Mouse (Mus musculus) cerebellum, adult 2 months (tissue): ENCODE results near the gene Gm49325. TPM values are rescaled to one million over a fixed set of nuclear protein-coding genes. Genes with fewer than 3 reads are reported as not detected.

Experiments used
- DNase-seq, 2 experiments: peaks; one replicate each; pipeline ENCODE4 v3.0.0; 2021
- H3K27ac ChIP-seq: fragments of 200-500 bp; 2 replicates; pipeline ENCODE4 v1.5.1; 2012; ENCODE audit warnings: low read length, control low read depth, inconsistent platforms; ENCODE audit not compliant: insufficient read depth
- H3K27me3 ChIP-seq: fragments of 200-500 bp; 2 replicates; pipeline ENCODE4 v1.6.1; 2012; ENCODE audit warnings: inconsistent platforms, mild to moderate bottlenecking, low read length, moderate library complexity; ENCODE audit not compliant: control insufficient read depth, insufficient read depth
- H3K4me1 ChIP-seq: fragments of 200-500 bp; 2 replicates; pipeline ENCODE4 v1.6.1; 2011; ENCODE audit warnings: low read length; ENCODE audit not compliant: control insufficient read depth, insufficient read depth
- H3K4me3 ChIP-seq: fragments of 200-500 bp; replicated peaks from 2 replicates; pipeline ENCODE3; 2011; ENCODE audit warnings: mild to moderate bottlenecking, low read depth, low read length, control low read depth; ENCODE audit not compliant: insufficient read depth
- CTCF ChIP-seq: fragments of 200-500 bp; IDR thresholded peaks from 2 replicates; pipeline ENCODE4 v1.5.1; 2011; ENCODE audit warnings: low read depth, mild to moderate bottlenecking, control low read depth, low read length, moderate library complexity, borderline replicate concordance; ENCODE audit not compliant: insufficient read depth
- POLR2A ChIP-seq: fragments of 200-500 bp; IDR thresholded peaks from 2 replicates; pipeline ENCODE4 v1.6.1; 2011; ENCODE audit warnings: low read length, control low read depth, borderline replicate concordance; ENCODE audit not compliant: insufficient read depth
- WGBS: fragments of 180-500 bp; shearing (Covaris S2); methylation state at CpG from one replicate; pipeline ENCODE4 v1.1.7; 2018; 5-methylcytosine and 5-hydroxymethylcytosine counted together
- polyA plus RNA-seq: library from polyadenylated mRNA; depleted of rRNA; stranded (reverse); fragments of >200 nt; gene quantifications from 2 replicates; pipeline ENCODE4 v1.2.3, GENCODE M21; 2012; rRNA removed

Gene Gm49325
- 33.8 and 37.7 TPM in 2 replicates for polyA plus RNA-seq

DNA sequence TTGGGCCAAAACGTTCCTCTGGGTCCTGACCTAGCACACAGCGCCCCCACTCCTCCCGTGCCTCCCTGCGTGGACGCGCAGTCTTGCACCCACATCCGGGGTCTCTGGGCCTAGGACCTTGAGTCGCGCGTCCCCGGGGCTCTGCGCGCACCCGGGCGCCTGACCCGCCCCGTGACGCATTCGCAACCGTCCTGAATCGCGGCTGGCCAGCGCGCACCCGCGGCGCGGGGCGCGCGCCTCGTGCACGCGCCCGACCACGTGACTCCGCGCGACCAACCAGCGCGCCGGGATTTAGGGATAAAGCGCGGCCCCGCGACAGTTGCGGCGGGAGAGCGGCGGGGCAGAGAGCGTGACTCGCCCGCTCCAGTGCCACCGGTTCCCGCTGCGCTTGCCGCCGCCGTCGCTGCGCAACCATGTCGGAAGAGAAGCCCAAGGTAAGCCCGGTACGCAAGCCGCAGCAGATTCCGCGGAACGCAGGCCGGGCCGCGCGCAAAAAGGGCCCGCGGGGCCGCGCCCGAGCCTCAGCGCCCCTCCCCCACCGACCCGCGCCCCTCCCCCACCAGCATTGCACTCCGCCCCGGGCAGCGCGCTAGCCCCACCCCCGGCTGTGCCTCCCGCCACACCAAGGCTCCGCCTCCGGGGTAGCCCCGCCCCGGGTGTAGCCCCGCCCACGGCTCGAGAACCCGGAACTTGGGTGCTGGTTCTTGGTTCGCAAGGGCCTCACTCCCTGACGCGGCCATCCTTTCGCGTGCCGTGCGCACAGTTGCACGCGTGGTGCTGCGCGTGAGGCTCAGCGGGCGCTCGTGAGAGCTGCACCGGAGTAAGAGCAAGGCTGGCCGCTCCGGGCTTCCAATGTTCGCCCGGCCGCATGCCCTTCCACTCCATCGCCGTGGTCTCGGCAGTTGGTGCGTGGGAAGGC is at the start of gene Gm49325, which contains the start of gene Sumo3:
Gm49325 (plus strand) TSS at position 290 of the 919 bp plus-strand sequence.
Sumo3 (plus strand) TSS at position 190 of the 919 bp plus-strand sequence.
- no peak for TF ChIP-seq CTCF
- peak; percentile 79 for TF ChIP-seq POLR2A
- peak; percentile 92 to 95 for DNase-seq
- Histone ChIP-seq H3K4me1 (peaks cover 21% of the 10 kb centered on the region), H3K27ac (peak within 1 kb of the TSS; percentile 85), H3K27me3 (no peaks in the 10 kb centered on the region), H3K4me3 (peak within 1 kb of the TSS; percentile 70)
- WGBS: under 1% methylated on average over 118 of the region's 119 CpGs

DNA sequence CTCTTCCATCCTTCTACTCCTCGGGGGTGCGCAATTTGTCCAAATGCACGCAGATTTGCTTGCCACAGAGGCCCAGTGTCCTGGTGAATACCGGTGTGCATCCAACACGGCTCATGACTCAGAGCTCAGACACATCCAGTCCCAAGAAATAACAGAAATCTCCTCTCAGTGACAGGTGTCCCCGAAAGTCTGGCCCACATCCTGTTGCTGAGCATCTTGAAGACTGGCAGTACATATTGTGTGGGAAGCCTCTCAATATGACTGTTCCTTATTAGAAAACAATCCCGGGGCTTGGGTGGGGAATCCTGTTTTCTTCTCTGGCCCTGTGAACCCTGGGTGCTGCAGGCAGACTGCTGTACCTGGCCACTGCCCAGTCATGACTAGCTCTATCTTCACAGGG is 49.4 kb upstream of the Gm49325 start:
- Histone ChIP-seq H3K4me3 (no peak overlapping the region), H3K4me1 (no peaks in the 10 kb centered on the region), H3K27ac (no peak overlapping the region), H3K27me3 (no peaks in the 10 kb centered on the region)
- 83% methylated on average over 7 of the region's 7 CpGs for WGBS
- TF ChIP-seq POLR2A: no peak
- DNase-seq: no peak

DNA sequence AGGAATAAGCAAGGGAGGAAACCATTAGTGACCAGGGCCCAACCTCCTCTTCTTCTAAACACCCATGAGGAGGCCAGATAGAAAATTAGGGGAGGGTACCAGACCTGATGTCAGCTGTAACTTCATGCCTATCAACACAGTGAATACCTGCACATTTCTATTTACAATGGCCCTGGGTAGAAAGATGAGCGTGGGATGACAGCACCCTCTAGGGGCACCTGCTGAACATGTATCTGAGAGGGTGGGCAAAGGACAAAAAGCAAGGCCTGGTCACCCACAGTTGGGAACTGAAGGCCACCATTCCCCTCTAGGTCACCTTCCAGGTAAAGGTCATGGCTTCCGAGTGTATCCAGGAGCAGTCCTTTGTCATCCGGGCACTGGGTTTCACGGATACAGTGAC is 48.4 kb upstream of the Gm49325 start:
- Histone ChIP-seq H3K4me1 (no peaks in the 10 kb centered on the region), H3K4me3 (no peak overlapping the region), H3K27ac (no peak overlapping the region), H3K27me3 (no peaks in the 10 kb centered on the region)
- TF ChIP-seq CTCF (peak; percentile 64; the same call in 1 of the 2 replicates), POLR2A (no peak)
- 89% methylated on average over 4 of the region's 4 CpGs for WGBS
- DNase-seq: no peak

DNA sequence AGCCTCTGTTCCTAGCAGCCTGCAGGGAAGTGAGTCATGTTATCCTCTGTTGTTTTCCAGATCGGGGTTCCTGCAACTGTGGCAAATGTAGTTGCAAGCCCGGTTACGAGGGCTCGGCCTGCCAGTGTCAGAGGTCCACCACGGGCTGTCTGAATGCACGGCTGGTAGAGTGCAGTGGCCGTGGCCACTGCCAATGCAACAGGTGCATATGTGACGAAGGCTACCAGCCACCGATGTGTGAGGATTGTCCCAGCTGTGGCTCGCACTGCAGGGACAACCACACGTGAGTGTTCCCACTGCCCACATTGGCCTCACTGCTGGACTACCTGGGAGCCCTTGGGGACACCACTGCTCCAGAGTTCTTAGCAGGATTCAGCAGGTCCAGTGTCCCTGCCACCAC is 45.9 kb upstream of the Gm49325 start:
- Histone ChIP-seq H3K4me1 (no peaks in the 10 kb centered on the region), H3K27me3 (no peaks in the 10 kb centered on the region), H3K4me3 (no peak overlapping the region), H3K27ac (no peak overlapping the region)
- 82% methylated on average over 11 of the region's 11 CpGs for WGBS
- DNase-seq: no peak
- TF ChIP-seq CTCF (no peak), POLR2A (no peak)

DNA sequence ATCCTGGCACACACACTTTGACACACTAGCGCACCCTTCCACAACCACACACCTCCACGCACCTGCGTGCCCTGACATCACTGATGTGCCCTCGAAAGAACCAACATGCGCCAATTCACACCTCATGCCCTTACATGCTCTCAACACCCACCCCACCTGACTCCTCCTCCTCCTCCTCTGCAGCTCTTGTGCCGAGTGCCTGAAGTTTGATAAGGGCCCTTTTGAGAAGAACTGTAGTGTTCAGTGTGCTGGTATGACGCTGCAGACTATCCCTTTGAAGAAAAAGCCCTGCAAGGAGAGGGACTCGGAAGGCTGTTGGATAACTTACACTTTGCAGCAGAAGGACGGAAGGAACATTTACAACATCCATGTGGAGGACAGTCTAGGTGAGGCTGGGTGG is 45.2 kb upstream of the Gm49325 start:
- H3K27ac ChIP-seq: no peak overlapping the region
- TF ChIP-seq CTCF: no peak
- no peak for TF ChIP-seq POLR2A
- DNase-seq: no peak
- no peak overlapping the region for H3K4me3 ChIP-seq
- 91% methylated on average over 9 of the region's 9 CpGs for WGBS
- H3K4me1 ChIP-seq: no peaks in the 10 kb centered on the region
- H3K27me3 ChIP-seq: no peaks in the 10 kb centered on the region

DNA sequence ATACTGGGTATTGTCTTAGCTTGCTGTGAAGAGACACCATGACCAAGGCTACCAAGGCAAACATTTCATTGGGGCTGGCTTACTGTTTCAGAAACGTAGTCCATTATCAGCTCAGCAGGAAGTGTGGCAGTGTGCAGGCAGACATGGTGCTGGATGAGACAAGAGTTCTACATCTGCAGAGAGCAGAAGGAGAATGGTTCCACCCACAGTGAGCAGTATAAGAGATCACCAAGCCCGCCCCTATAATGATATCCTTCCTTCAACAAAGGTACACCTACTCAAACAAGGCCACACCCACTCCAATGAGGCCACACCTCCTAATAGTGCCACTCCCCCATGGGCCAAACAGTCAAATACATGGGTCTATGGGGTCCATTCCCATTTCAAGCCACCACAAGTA is 44.5 kb upstream of the Gm49325 start:
- no peaks in the 10 kb centered on the region for H3K4me1 ChIP-seq
- DNase-seq: no peak
- no peak overlapping the region for H3K27ac ChIP-seq
- H3K27me3 ChIP-seq: no peaks in the 10 kb centered on the region
- no peak overlapping the region for H3K4me3 ChIP-seq
- 76% methylated on average over 2 of the region's 2 CpGs for WGBS
- no peak for TF ChIP-seq CTCF
- no peak for TF ChIP-seq POLR2A

DNA sequence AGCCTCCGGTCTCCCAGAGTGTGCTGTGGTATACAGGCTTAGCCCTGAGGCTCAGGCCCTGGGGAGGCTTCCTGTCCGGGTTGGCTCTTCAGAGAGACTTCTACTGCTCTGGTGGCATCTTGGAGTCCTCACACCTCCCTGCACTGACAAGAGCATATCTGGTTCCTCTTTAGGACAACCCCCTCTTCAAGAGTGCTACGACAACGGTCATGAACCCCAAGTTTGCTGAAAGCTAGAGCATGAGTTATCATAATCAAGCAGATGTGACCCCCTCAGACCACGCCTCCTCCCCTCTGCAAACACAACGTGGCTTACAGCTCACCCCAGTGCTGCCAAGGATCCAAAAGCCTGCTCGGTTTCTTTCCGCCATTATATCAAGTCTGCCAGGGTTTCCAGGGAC is 41.0 kb upstream of the Gm49325 start:
- no peaks in the 10 kb centered on the region for H3K27me3 ChIP-seq
- no peak for DNase-seq
- no peaks in the 10 kb centered on the region for H3K4me1 ChIP-seq
- TF ChIP-seq CTCF (no peak), POLR2A (no peak)
- H3K27ac ChIP-seq: no peak overlapping the region
- no peak overlapping the region for H3K4me3 ChIP-seq
- WGBS: 78% methylated on average over 8 of the region's 8 CpGs

DNA sequence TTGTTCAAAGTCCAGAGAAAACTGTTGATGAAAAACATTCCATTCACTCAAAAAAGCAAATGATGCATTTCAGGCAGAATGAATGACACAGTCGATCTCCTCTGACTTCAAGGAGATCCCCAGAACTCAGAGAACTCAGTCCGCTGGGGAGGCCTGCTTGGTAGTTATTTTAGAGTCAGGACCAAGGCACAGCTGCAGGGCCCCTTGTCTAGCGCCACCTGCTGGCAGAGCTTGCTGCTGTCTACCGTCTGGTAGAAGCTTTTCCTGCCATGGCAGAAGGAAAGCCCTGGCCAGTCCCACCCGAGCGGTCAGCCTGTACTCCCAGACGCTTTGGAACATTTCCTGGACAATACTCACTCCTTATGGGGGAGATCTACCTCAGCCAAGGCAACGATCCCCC is 39.3 kb upstream of the Gm49325 start:
- Histone ChIP-seq H3K4me3 (no peak overlapping the region), H3K27me3 (no peaks in the 10 kb centered on the region), H3K27ac (no peak overlapping the region), H3K4me1 (no peaks in the 10 kb centered on the region)
- 16% methylated on average over 8 of the region's 8 CpGs for WGBS
- DNase-seq: peak; percentile 81 to 87
- peak; percentile 90 for TF ChIP-seq CTCF
- no peak for TF ChIP-seq POLR2A
